Mouse (Mus musculus) naive thymus-derived CD4-positive, alpha-beta T cell, adult 2 months (primary cell): ENCODE data around the gene Ssbp3.

Source experiments
- DNase-seq: peaks from one replicate; pipeline ENCODE4 v3.0.0-alpha.2; 2011; ENCODE audit warnings: low read depth

The Ssbp3 gene

DNA sequence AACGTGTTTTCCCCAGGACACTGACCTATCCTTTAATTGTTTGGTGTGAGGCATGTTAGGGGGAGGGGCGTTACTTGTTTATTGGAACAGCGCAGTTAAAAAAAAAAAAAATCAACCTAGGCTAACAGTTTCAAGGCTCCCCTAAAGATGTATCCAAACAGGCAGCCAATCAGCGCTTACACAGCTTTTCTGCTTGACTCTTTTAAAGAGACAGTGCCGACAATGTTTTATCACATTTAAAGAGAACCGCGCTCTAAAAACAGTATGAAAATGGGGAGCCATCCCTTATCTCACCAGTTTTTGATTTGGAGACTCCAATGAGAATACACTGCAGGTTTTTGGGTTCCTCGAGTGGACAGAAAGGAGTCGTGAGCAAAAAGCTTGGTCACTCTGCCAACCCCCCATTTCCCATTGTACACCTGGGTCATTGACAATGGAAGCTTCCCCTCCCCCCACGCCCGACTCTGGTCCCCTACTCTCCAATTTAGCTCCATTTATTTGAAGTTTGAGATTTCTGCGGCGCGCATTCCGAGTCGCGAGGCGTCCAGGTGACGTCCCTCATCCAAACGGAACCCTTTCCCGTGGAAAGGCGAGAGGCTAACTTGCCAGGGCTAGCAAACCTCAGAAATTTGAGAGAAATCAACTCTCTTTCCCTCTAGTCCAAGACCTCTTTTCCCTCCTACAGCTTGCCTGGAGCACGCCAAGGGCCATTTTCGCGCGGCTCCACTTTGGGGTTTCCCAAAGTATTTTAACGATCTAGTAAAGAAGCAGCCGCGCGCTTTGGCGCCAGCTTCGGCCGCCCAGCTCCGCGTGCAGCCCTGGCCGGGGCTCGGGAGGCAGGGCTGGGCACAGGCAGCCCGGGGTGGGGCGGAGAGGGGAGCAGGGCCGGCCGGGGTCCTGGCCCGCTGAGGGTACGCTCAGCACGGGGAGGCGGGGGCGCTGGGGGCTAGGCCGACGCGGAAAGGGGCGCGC, at the start of gene Ssbp3:
Gene Ssbp3, plus strand, starts transcription at position 501 of the 972 bp plus-strand sequence.
- peak; percentile 87 for DNase-seq

DNA sequence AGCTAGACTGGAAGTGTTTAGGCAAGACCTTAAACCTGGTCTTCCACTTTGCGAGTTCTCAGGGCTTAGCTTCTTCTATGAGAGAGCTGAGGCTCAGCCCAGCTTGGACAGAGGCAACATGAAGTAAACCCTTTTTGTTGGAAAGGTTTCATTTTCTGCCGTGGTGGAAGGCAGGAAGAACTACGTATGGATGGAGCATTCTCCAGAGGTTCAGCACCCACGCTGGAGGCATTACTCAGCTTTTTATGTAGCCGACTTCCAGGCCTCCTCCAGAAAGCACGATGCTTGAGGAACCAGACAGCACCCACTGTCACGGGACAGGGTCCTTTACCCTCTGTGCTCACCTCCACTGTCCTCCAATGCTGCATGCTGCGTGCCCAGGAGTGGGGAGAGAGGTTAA, 48.6 kb upstream of the Ssbp3 start:
- no peak for DNase-seq

DNA sequence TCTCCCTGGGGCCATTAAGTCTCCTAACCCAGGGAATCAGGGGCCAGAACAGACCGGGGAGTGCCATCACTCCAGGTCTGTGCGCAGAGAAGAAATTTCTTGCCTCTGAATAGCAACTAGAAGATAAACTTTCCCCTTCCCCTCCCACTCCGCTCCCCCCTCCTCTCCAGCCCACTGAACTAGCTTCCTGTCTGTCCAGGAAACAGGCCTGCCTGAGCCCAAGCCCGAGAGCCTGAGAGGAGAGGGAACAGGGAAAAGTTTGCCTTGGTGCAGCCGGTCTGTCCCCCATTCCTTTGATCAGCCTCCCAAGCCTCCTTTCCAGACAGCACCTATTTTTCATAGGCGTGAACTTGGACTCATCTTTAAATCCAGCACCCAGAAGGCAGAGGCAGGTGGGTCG, 48.2 kb upstream of the Ssbp3 start:
- no peak for DNase-seq

DNA sequence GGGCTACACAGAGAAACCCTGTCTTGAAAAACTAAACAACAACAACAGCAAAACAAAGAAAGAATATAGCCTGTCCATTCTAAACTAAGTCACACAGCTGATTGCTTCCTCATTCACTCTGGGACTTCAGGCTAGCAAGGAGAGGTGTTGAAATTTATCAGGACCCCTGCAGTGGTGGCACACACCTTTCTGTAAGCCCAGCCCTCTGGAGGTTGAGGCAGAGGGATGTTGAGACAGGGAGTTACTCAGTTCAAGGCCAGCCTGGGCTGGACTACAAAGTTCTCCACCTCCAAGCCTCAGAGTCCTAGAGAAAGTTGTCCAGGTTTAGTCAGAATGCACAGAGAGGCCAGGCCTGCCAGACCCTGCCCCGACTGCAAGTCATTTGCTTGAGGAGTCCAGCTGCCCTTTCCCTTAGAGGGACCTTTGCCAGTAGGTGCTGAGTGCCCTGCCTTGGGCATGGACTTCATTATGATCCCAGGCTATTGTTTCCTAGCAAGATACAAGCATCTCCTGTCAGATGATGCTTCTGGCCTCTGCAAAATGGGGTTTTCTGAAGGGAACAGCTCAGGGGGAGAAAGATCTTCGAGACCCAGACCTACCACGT, 47.6 kb upstream of the Ssbp3 start:
- DNase-seq, result no peak

DNA sequence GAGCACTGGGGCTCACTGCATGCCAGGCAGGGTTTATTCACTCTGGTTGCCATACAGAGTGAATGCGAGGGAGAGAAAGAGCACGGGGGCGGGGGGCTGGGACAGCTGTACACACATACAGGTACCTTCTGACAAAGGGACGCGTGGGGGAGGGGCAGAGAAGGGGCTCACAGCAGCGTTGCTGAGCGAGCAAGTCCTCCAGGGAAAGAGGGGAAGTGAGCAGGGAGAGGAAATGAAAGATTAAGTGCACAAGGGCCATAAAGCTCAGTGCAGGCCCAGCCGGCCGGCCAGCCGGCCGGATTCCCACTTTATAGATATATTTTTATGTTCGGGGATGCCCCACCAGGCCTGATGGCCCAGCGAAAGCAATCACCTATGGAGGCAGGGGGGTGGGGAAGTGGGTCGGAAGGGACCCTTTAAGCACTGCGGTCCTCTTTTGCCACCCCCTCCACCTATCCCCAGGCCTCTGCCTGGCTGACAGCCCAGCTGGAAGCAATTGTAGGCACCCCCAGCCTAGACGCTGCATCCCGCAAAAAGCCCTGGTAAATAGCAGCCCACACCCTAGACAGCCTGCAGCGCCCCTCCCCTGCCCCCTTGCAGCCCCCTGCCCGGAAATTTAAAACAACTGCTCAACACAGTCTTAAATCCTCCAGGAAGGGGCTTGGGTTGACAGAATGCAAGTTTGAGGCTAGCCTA, 44.9 kb upstream of the Ssbp3 start:
- DNase-seq, result no peak

DNA sequence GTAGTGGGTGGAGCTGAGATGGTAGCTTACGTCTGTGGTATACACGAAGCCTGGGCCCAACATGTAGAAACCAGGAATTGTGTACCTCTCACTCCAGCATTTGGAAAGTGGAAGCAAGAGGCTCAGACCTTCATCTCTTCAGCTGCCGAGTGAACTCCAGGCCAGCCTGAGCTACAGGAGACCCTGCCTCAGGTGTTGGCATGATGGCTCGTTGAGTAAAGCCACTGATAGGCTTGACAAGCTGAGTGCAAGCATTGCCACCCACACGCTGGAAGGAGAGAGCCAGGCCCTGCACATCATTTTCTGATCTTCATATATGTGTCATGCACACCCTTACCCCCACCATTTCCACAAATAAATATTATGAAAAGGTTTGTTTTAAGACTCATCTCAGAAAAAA, 44.1 kb upstream of the Ssbp3 start:
- DNase-seq, result no peak

DNA sequence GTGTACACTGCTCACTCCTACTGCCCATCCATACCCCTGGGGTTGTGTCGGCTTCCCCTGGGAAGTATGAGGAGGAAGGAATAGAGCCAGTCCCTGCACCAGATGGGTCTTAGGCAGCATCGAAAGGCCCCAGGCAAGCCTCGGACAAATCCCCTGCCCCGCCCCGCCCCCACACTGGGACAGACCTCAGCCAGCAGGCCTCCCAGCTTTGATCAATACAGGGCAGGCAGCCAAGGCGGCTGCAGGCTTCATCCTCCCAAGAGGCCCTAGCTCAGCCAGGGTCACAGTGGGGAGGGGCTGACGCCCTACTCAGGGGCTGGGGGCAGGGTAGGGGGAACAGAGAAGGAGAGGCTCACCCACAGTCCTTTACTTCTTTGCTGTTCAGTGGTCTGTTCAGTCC, 43.7 kb upstream of the Ssbp3 start:
- DNase-seq, result no peak

DNA sequence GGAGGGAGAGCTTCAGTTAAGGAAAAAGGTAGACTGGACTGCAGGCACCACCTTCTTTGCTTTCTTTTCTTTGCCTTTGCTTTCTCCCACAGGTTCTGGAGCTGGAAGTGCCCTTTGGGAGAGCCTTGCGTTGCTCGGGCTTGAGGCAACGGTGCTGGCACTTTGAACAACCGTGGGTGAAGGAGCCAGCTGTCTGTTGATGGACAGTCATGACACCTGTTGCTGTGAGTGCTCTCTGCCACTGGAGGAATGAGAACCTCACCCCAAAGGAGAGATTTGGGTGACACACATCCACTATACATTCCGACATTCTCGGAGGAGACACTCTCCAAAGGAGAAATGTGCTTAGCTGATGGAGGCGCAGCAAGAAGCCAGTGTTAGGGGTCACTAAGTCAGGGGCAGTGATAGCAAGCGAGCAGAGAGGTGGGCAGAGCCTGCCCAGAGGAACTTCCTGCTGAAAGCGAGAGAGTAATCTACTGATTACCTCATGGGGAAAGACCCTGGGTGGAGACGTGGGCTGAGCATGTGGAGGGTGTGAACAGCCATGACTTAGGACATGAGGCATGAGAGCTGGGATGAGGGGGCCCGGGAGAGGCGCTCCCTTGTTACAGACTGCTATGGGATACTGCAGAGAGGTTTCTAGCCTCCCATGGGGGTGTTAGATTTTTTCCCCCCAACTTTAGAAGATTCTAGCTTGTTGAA, 41.6 kb upstream of the Ssbp3 start:
- peak; percentile 38 for DNase-seq

DNA sequence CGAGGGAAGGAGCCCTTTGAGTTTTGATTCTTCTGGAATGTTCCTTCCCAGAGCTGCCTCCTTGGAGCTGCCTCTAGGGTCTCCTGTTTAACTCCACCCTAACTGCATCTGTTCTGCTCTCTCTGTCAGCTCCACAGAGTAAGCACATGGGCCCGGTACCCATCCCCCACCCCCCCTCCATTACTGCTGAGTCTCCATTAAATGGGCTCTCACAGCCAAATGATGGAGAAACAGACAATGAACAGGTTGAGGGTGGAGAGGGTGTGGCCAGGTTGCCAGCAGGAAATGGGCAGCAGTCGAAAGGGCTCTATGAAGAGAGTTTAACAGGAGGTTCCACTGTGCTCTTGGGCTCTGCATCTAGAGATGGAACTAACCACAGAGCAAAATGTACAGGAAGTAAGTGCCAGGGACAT, 41.0 kb upstream of the Ssbp3 start:
- peak; percentile 77 for DNase-seq

DNA sequence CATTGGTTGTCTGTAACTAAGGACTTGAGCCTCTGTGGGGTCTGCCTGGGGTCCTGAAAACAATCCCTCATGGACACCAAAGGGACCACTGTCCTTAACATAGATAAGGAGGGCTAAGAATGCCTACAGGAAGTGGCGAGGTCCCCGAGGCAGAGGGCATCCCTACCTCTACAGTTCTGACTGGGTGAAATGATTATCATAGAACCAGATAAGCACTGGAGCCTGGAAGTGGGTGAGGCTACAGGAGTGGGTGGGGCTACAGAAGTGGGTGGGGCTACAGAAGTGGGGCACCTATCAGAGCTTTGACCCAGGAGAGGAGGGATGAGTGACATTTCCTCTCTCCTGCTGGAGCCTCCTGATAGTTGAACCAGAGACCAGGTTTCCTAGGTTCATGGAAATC, 39.9 kb upstream of the Ssbp3 start:
- DNase-seq, result peak; percentile 61

DNA sequence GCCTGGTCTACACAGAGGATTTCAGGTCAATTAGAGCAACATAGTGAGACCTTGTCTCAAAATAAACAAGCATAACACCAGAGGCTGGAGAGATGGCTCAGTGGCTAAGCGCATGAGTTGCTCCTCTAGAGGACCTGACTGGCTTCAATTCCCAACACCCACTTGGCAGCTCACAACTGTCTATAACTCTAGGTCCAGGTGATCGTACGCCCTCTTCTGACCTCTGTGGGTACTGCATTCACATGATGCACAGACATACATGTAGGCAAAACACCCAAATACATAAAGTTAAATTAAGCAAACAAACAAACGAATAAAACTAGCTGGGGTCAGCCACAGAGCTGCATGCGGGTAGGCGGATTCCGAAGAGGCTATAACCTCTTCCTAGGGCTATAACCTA, 36.0 kb upstream of the Ssbp3 start:
- DNase-seq, result no peak

DNA sequence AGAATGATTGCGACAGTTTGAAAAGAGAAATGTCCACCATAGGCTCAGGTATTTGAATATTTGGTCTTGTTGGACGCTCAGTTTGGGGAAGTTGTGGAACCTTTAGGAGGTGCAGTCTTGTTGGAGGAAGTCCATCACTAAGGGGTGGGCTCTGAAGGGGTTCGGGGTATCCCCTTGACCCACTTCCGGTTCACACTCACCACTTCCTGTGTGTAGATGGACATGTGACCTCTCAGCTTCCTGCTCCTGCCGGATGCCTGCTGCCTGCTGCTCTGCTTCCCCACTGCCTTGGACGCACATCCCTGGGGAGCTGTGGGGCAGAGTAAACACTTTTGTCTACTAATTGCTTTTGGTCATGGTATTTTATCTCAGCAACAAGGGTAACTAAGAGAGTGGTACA, 29.4 kb upstream of the Ssbp3 start:
- DNase-seq, result no peak

DNA sequence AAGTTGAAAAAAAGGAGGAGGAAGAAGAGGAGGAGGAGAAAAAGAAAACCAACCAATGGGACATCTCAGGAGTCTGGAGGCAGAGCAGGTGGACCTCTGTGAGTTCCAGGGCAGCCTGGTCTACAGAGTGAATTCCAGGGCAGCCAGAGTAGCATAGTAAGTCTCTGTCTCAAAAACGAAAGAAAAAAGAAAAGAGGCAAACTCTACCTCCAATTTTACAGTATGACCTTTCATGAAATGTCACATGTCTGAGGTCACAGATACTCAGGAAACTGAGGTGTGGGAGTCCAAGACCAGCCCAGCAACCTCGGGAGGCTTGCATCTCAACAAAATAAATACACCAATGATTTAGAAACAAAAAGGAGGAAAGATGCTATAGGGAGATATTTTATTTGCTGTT, 27.4 kb upstream of the Ssbp3 start:
- DNase-seq, result peak; percentile 29

DNA sequence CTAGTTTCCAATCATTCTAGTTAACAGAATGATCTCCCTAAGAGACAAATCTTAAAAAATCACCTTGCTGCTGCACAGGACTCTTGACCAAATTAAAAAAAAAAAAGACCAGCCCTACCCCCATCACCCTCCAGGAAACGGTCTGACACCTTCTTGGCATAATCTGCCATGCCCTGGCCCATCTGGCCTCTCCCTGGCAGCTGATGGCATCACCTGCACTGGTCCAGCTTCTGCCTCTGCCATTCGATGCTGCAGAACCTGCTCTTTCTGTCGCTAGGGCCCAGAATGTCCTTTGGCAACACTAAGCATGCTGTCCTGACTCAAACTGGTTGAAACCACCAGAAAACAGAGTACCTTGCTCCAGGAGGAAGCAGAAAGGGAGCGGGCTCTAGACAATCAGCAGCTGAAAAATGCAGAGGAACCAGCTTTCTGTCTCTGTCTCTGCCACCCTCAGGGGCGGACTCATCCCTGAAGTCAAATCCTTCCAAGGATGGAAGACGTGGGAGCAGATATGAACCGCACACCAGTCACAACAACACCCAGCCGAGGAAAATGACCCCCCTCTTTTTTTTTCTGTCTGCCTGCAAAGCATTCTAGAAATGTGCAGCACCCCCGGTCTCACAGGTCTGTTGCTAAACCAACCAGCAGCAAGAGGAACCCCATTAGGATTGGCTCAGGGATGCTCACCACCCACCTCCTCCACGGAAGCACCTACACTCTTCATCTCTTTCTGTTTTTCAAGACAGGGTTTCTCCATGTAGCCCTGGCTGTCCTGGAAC, 24.0 kb upstream of the Ssbp3 start:
- DNase-seq, result no peak

DNA sequence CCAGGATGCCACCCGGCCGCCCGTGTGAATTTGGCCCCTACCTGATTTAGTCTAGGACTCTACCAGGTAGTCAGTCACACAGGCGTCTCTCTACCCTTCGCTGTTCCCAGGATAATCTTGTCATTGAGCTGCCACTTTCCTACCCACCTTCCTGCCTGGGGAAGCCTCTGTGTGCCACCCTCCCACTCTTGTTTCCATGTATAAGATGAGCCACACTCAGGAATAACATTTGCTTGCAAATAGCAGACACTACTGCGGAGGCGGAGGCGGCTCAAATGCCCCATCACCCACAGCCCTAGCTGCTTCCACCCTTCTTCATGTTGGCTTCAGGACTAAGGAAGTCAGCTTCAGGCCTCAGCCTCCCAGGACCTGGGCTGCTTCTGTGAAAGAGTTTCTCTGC, 14.4 kb upstream of the Ssbp3 start:
- no peak for DNase-seq

DNA sequence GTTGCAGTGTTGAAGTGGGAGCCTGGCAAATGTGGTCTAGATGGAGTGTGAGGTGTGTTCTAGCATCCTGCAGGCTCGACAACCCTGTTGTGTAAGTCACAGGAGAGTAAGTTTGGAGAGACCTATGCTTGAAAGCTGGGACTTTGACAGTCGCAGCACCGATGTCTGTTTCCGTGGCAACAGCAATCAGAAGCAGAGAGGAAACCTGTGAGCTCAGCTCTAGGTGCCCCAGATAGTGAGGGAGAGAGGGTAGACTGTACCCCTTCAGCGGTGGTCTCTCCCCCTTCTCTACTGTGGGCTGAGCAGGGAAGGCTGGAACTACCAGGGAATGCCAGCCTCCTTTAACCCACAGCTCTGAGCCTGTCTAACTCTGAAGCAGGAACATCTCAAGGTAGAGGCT, 11.6 kb upstream of the Ssbp3 start:
- no peak for DNase-seq

DNA sequence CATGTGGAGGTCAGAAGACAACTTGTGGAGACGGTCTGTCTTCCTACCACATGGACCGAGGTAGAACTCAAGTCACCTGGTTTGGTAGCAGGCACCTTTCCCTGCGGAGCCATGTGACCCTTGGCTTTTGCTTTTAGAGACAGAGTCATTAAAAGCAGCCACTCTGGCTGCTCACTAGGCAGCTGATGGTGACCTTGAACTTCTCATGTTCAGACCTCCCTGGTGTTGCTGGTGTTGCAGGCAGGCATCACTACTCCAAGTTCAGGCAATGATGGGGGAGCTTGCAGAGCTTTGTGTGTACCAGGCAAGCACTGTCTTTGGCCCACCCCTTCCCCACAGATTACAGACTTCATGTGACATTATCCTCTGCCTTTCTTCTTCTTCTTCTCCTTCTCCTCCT, 11.0 kb upstream of the Ssbp3 start:
- DNase-seq, result no peak

DNA sequence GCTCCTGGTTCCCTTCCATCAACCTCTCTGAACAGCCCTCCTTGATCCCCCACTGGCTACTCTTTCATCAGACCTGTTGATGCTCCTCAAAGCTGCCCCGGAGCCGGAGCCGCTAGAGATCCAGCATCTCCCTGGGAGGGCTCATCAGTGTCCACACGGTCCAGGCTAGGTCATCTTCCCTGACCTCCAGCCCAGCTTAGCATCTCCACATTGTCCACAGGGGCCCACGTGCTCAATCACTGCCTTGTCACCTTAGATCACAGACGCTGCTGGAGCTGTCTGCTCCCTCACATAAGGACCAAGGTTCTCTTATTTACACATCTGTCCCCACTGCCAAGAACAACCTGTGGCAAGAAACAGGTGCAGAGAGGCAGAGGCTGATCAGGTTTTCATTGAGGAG, 9.8 kb upstream of the Ssbp3 start:
- no peak for DNase-seq

DNA sequence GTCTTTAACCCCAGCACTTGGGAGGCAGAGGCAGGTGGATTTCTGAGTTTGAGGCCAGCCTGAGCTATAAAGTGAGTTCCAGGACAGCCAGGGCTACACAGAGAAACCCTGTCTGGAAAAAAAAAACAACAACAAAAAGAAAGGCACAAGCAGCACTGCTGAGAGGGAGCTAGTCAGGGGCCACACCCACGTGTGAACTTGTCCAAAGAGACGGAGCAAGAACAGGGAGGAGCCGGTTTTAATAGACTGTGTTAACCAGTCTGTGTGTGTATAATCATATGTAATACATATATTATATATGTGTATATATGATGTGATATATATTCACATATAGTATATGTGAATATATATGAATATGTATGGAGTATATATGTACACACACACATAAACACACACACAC, 8.9 kb upstream of the Ssbp3 start:
- no peak for DNase-seq

DNA sequence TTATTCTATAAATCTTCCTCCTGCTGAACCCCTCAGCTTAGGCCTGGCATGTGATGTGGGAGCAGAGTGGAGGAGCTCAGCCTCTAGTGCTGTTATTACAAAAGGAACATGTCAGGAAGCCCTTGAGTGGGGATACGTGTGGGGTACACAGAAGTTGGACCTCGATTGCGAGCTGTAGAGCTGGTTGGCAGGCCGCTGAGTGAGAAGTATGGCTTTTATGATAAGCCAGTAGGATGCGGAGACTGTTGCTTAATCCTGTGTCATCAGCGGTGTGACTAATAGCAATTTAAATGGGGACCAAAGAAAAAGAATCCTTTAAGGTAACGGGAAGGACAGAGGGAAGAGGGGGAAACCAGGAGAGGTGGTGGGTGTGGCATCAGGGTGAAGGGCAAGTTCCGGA, 8.3 kb upstream of the Ssbp3 start:
- no peak for DNase-seq

DNA sequence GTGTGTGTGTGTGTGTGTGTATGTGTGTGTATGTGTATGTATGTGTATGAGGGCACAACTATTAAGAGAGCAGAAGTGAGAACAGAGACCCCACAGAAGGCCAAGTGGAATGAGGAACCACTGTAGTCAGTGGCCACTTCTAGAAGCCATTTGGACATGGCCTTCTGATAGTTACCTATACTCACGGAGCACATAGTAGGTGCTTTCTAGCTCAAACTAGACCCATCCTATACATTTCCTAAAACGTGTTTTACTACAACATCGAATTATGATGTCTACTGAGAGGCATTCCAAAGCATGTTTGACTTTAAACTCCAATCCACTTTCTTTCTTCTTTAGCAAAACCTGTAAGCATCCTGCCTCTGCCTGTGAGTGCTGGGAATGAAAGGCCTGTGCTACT, 4.6 kb upstream of the Ssbp3 start:
- DNase-seq, result no peak
